In genomic region chr3:98013401-98014281, GRCm38 (mm10) we compare ENCODE assay signal across 8 mouse cellular contexts. TPM values are rescaled to one million over a fixed set of nuclear protein-coding genes. Genes with fewer than 3 reads are reported as not detected.
DNase-seq lines count a peak whose midpoint lies in the region; ATAC-seq lines count a peak whose summit lies in the region.

Notch2 (plus strand) TSS chr3:98013527.

- H3K36me3 ChIP-seq in hindbrain, embryonic 12.5 days = no peaks in the 10 kb centered on the region

- no peaks in the 10 kb centered on the region for H3K9me3 ChIP-seq in hindbrain, embryonic 12.5 days (replicated peaks)

- peak within 1 kb of the TSS; percentile 82 for H3K9ac ChIP-seq in hindbrain, embryonic 12.5 days

- no peaks in the 10 kb centered on the region for H3K27me3 ChIP-seq in hindbrain, embryonic 12.5 days

- peak within 1 kb of the TSS; percentile 88 for H3K4me3 ChIP-seq in hindbrain, embryonic 12.5 days

- peaks cover 12% of the 10 kb centered on the region; the same call in 1 of the 2 replicates for H3K4me1 ChIP-seq in hindbrain, embryonic 12.5 days

- H3K4me2 ChIP-seq in hindbrain, embryonic 12.5 days (replicated peaks) = peak within 1 kb of the TSS; percentile 86

- under 1% methylated on average over 86 of the region's 95 CpGs for WGBS in hindbrain, embryonic 12.5 days

- DNase-seq in Muller cell, postnatal 12 days (ENCODE audit: inconsistent ontology term) = peak; percentile 98
- peak; percentile 86 for DNase-seq in cerebellum, adult 9-11 months
- DNase-seq in frontal cortex, postnatal 10 days (ENCODE audit: low spot score in 2 of 2) = peak; percentile 83 to 92
- DNase-seq in layer of hippocampus, postnatal 25 days (ENCODE audit: extremely low spot score in 1 of 2, low spot score in 1 of 2) = peak; percentile 83 to 85
- peak; percentile 95 for DNase-seq in lung, postnatal 25 days (ENCODE audit: low spot score)
- DNase-seq in retina, embryonic 14.5 days (ENCODE audit: low spot score) = peak; percentile 95
- DNase-seq in thymus, postnatal 4 days = peak; percentile 98

- peak within 1 kb of the TSS; percentile 86 for H3K27ac ChIP-seq in hindbrain, embryonic 12.5 days

- peak; percentile 87 for ATAC-seq in hindbrain, embryonic 12.5 days (ENCODE audit: low FRiP score)

RNA-seq across cellular contexts. Expression of gene Notch2, which starts in this region (rescaled TPM):
- polyA plus RNA-seq in hindbrain, embryonic 12.5 days (2016; fragmentation: Nextera tagmentation; extraction: Ambion mirVana) = 26.5 and 30.1 TPM in 2 replicates
- total RNA-seq in layer of hippocampus, postnatal 25 days (2021) = 10 to 100 TPM; 20.2 to 24.7 TPM

Comparison
In these comparisons a context has a peak if more than half of its experiments do, and no peak if none do; other contexts are left out.
1. Peak in every context shown above with its lines: DNase-seq, ATAC-seq, H3K4me3 ChIP-seq and H3K27ac ChIP-seq.